Mouse (Mus musculus) CH12.LX (cell line): ENCODE results near the gene Gm38119.

Experiments used
- CTCF ChIP-seq, 2 experiments: IDR thresholded peaks in 1 of 2; conservative IDR thresholded peaks in 1 of 2; 2 replicates each; pipeline ENCODE4 v1.5.1; 2011 to 2012; ENCODE audit warnings: low read depth in 2 of 2, low read length in 2 of 2, improper control_type of control experiment in 1 of 2, inconsistent platforms in 1 of 2, mild to moderate bottlenecking in 1 of 2, moderate library complexity in 1 of 2
- ELF1 ChIP-seq: IDR thresholded peaks from 2 replicates; pipeline ENCODE4 v1.6.1; 2014; ENCODE audit warnings: low read depth, mild to moderate bottlenecking, inconsistent platforms, low read length, improper control_type of control experiment
- IRF4 ChIP-seq: IDR thresholded peaks from 2 replicates; pipeline ENCODE4 v1.6.1; 2014; ENCODE audit warnings: low read depth, mild to moderate bottlenecking, inconsistent platforms, low read length, improper control_type of control experiment
- MYC ChIP-seq: IDR thresholded peaks from 2 replicates; pipeline ENCODE4 v1.6.1; 2011; ENCODE audit warnings: low read depth, mild to moderate bottlenecking, improper control_type of control experiment, low read length
- POLR2A ChIP-seq: IDR thresholded peaks from 2 replicates; pipeline ENCODE4 v1.6.1; 2011; ENCODE audit warnings: low read depth, mild to moderate bottlenecking, improper control_type of control experiment, low read length
- POLR2AphosphoS2 ChIP-seq: IDR thresholded peaks from 2 replicates; pipeline ENCODE4 v1.6.1; 2011; ENCODE audit warnings: low read depth, low read length, improper control_type of control experiment

DNA sequence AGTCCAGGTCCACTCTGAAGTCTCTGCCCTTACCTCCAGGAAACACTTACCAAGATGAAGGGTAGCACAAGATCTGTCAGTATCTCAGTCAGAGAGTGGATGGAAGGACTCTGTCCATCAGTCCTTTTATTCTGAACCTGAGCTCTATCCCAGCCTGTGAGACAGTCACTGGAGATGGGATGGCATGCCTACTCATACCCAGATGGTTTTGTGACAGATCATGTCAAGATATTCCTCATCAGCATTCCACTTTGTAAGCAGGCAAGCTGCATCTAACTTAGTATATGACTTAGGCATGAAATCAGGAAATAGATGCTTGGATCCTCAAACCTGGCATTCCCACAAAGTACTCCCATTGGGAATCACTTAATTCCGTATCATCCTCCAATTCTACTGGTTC, 39.9 kb upstream of the Gm38119 start, which contains the start of gene Lce1i:
- no peak for TF ChIP-seq POLR2A
- TF ChIP-seq CTCF (conservative IDR thresholded peaks at IDR 0.05 in 1 of 2, IDR thresholded peaks at IDR 0.05 in 1 of 2; ENCODE audit: low read depth in 2 of 2, low read length in 2 of 2) = no peak
- no peak for TF ChIP-seq MYC
- no peak for TF ChIP-seq POLR2AphosphoS2
- TF ChIP-seq ELF1 = no peak
- no peak for TF ChIP-seq IRF4
